Mouse (Mus musculus): ENCODE measurements at regions not wholly inside any gene's neighbourhood (a gene's known extent, or its start where the extent isn't known, plus 50 kb on each side); places are given as distances from the start of the nearest gene placed in this dataset.

DNA sequence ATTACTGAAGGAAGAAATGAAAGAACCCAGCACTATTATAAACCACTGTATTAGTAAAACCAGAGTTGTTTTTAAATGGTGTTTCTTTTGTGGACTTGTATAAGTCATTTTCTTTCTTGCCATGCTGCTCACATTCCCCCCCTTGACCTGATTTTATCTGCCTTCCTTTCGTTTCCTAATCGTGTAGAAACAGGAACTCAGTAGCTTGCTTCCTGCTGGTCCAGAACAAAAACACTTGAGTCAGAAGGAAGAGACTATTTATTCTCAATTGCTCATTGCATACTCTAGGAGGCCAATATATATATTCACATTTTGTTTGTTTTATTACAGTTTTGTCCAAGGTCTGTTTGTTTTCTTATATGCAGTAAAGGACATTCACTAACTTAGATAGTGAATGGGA lies 112.9 kb downstream of the Ankrd50 start:
- TF ChIP-seq POLR2A (IDR thresholded peaks at IDR 0.05; ENCODE audit: insufficient read depth, low read depth, low read length), result no peak
- no peak for TF ChIP-seq CTCF (IDR thresholded peaks at IDR 0.05; ENCODE audit: insufficient read depth, low read depth, low read length)
